Mouse (Mus musculus): ENCODE measurements at regions not wholly inside any gene's neighbourhood (a gene's known extent, or its start where the extent isn't known, plus 50 kb on each side); places are given as distances from the start of the nearest gene placed in this dataset.
"Not testable (repeated sequence)": the region's sequence is repeated elsewhere in the genome, so short reads cannot be mapped to it uniquely, and the experiment has no call there.

DNA sequence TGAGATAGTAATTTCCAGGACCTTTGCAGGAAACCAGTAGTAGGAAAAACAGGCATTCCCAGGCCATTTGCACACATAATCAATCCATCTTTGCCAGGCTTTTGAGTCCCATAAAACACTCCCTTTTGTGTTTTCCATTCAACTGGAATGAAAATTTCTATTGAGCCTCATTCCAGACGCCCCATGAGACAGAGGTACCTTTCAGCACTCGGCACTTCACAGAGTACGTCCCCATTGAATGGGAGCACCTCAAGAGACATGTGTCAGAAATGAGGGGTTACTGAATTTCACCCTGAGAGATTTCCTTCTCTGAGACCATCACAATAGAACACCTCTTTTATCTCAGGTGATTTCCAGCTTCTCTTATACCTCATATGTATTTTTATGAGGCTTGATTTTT is 493.5 kb upstream of the Gm9747 start:
- Histone ChIP-seq H3K4me2 (no peak overlapping the region), H3K9me3 (no peaks in the 10 kb centered on the region), H3K27me3 (replicated peaks) (no peaks in the 10 kb centered on the region), H3K9ac (no peak overlapping the region), H3K4me1 (peaks cover 2% of the 10 kb centered on the region), H3K4me3 (no peak overlapping the region), H3K36me3 (replicated peaks) (no peaks in the 10 kb centered on the region), H3K27ac (no peak overlapping the region)
- no peak for ATAC-seq (replicated peaks)
- WGBS = 53% methylated on average over 3 of the region's 3 CpGs

GRCm38 (mm10) chr1:81739981-81740380 is 492.9 kb upstream of the Gm9747 start:
- no peak for ATAC-seq (replicated peaks)
- H3K27ac ChIP-seq = no peak overlapping the region
- H3K27me3 ChIP-seq (replicated peaks) = no peaks in the 10 kb centered on the region
- H3K4me1 ChIP-seq = peaks cover 8% of the 10 kb centered on the region
- no peak overlapping the region for H3K4me2 ChIP-seq
- no peaks in the 10 kb centered on the region for H3K9me3 ChIP-seq
- H3K9ac ChIP-seq = no peak overlapping the region
- WGBS = 92% methylated on average over 1 of the region's 1 CpGs
- H3K36me3 ChIP-seq (replicated peaks) = no peaks in the 10 kb centered on the region
- no peak overlapping the region for H3K4me3 ChIP-seq

DNA sequence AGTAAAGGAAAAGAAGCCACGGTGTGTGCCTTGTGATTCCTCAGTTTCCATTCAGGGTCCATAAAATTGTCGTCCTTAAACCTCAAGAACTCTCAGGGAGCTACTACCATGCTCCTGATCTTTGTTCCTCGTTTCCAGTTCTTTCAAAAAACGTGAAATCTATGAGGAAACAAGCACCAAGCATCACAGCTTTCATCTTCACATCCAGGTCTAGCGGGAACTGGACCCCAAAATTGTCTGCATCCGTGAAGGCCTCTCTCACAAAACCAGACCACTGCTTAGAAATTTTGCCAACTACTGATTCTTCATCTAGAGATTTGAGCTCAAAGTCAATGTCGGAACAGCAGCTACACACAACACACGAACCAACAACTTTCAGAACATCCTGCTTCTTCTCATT is 491.0 kb upstream of the Gm9747 start:
- 87% methylated on average over 8 of the region's 8 CpGs for WGBS
- not testable (repeated sequence) for H3K36me3 ChIP-seq (replicated peaks); H3K9ac ChIP-seq; H3K4me1 ChIP-seq; H3K27ac ChIP-seq; ATAC-seq (replicated peaks); H3K9me3 ChIP-seq; H3K4me3 ChIP-seq; H3K27me3 ChIP-seq (replicated peaks); H3K4me2 ChIP-seq

- H3K4me2 ChIP-seq = no peak overlapping the region
- peak; percentile 85 for ATAC-seq (replicated peaks)
- no peak overlapping the region for H3K27ac ChIP-seq
- no peak overlapping the region for H3K9ac ChIP-seq
- H3K27me3 ChIP-seq (replicated peaks) = no peaks in the 10 kb centered on the region
- 33% methylated on average over 8 of the region's 8 CpGs for WGBS
- peaks cover 8% of the 10 kb centered on the region for H3K4me1 ChIP-seq
- no peaks in the 10 kb centered on the region for H3K9me3 ChIP-seq
- H3K4me3 ChIP-seq = no peak overlapping the region
- H3K36me3 ChIP-seq (replicated peaks) = no peaks in the 10 kb centered on the region
Measured at GRCm38 (mm10) chr1:81744524-81744923, 488.4 kb upstream of the Gm9747 start.

GRCm38 (mm10) chr1:81745024-81745960 is 487.6 kb upstream of the Gm9747 start:
- Histone ChIP-seq H3K4me1 (peaks cover 8% of the 10 kb centered on the region), H3K36me3 (replicated peaks) (no peaks in the 10 kb centered on the region), H3K9me3 (no peaks in the 10 kb centered on the region), H3K27me3 (replicated peaks) (no peaks in the 10 kb centered on the region), H3K9ac (no peak overlapping the region), H3K4me3 (no peak overlapping the region), H3K27ac (no peak overlapping the region), H3K4me2 (no peak overlapping the region)
- no peak for ATAC-seq (replicated peaks)
- 60% methylated on average over 14 of the region's 14 CpGs for WGBS

- H3K9ac ChIP-seq = no peak overlapping the region
- no peak overlapping the region for H3K4me3 ChIP-seq
- H3K4me1 ChIP-seq = peaks cover 8% of the 10 kb centered on the region
- no peak overlapping the region for H3K27ac ChIP-seq
- H3K4me2 ChIP-seq = no peak overlapping the region
- no peaks in the 10 kb centered on the region for H3K27me3 ChIP-seq (replicated peaks)
- H3K9me3 ChIP-seq = no peaks in the 10 kb centered on the region
- H3K36me3 ChIP-seq (replicated peaks) = no peaks in the 10 kb centered on the region
- WGBS = 88% methylated on average over 3 of the region's 3 CpGs
- ATAC-seq (replicated peaks) = no peak
Measured at GRCm38 (mm10) chr1:81746013-81746412, 486.9 kb upstream of the Gm9747 start.

GRCm38 (mm10) chr1:81747025-81747424 is 485.9 kb upstream of the Gm9747 start:
- Histone ChIP-seq H3K4me2 (no peak overlapping the region), H3K27ac (no peak overlapping the region), H3K9me3 (no peaks in the 10 kb centered on the region), H3K4me3 (no peak overlapping the region), H3K27me3 (replicated peaks) (no peaks in the 10 kb centered on the region), H3K4me1 (peaks cover 8% of the 10 kb centered on the region), H3K9ac (no peak overlapping the region), H3K36me3 (replicated peaks) (no peaks in the 10 kb centered on the region)
- 86% methylated on average over 3 of the region's 3 CpGs for WGBS
- ATAC-seq (replicated peaks) = no peak

- no peaks in the 10 kb centered on the region for H3K4me1 ChIP-seq
- no peaks in the 10 kb centered on the region for H3K27me3 ChIP-seq (replicated peaks)
- no peak overlapping the region for H3K27ac ChIP-seq
- no peaks in the 10 kb centered on the region for H3K9me3 ChIP-seq
- no peak overlapping the region for H3K4me2 ChIP-seq
- H3K4me3 ChIP-seq = no peak overlapping the region
- H3K9ac ChIP-seq = no peak overlapping the region
- no peak for ATAC-seq (replicated peaks)
- H3K36me3 ChIP-seq (replicated peaks) = no peaks in the 10 kb centered on the region
- 83% methylated on average over 2 of the region's 2 CpGs for WGBS
Measured at GRCm38 (mm10) chr1:81754067-81754466, 478.8 kb upstream of the Gm9747 start.

DNA sequence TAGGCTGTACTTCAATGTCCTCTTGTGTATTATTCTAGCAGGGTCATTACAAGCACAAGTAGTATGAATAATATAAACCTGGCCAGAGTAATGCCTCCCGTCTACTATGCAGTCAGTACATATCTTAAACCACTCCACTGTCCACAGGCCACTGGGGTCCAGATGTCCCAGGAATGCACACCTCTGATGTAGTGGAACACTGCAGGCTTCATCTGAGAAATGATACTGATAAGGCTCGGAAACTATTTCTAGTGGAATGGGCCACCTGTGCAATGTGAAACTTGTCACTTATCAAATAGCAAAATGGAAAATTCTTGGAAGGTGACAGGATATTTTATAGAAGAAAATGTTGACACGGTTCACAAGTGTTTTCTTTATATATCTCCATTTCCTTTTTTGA is 477.6 kb upstream of the Gm9747 start:
- H3K27ac ChIP-seq = no peak overlapping the region
- H3K4me3 ChIP-seq = no peak overlapping the region
- 90% methylated on average over 3 of the region's 3 CpGs for WGBS
- no peaks in the 10 kb centered on the region for H3K27me3 ChIP-seq (replicated peaks)
- H3K9ac ChIP-seq = no peak overlapping the region
- no peak overlapping the region for H3K4me2 ChIP-seq
- no peaks in the 10 kb centered on the region for H3K4me1 ChIP-seq
- H3K36me3 ChIP-seq (replicated peaks) = no peaks in the 10 kb centered on the region
- H3K9me3 ChIP-seq = no peaks in the 10 kb centered on the region
- ATAC-seq (replicated peaks) = no peak

GRCm38 (mm10) chr1:81755694-81756093 is 477.2 kb upstream of the Gm9747 start:
- H3K27ac ChIP-seq = no peak overlapping the region
- H3K36me3 ChIP-seq (replicated peaks) = no peaks in the 10 kb centered on the region
- ATAC-seq (replicated peaks) = no peak
- H3K4me2 ChIP-seq = no peak overlapping the region
- WGBS = 77% methylated on average over 2 of the region's 2 CpGs
- H3K9ac ChIP-seq = no peak overlapping the region
- no peaks in the 10 kb centered on the region for H3K9me3 ChIP-seq
- H3K27me3 ChIP-seq (replicated peaks) = no peaks in the 10 kb centered on the region
- H3K4me1 ChIP-seq = no peaks in the 10 kb centered on the region
- no peak overlapping the region for H3K4me3 ChIP-seq

DNA sequence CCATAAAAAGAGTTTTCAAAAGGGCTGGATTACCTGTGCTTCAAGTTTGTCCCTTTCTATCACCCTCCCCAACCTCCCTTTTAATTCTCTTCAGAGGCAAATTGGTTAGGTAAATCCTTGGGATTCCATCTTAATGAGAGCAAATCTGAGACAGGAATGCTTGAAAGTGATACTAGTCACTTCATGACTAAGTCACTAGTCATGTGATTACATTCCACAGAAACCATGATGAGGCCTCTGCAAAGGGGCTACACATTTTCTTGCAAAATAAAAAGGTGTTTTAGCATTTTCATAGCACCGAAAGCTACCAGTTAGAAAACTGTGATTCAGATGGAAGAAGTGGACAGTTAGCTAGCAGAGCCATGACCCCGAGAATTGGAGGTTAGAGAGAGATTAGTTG is 473.0 kb upstream of the Gm9747 start:
- Histone ChIP-seq H3K27me3 (replicated peaks) (no peaks in the 10 kb centered on the region), H3K9me3 (no peaks in the 10 kb centered on the region), H3K4me1 (no peaks in the 10 kb centered on the region), H3K9ac (no peak overlapping the region), H3K27ac (no peak overlapping the region), H3K4me2 (no peak overlapping the region), H3K36me3 (replicated peaks) (no peaks in the 10 kb centered on the region), H3K4me3 (no peak overlapping the region)
- WGBS = 88% methylated on average over 2 of the region's 2 CpGs
- ATAC-seq (replicated peaks) = no peak

DNA sequence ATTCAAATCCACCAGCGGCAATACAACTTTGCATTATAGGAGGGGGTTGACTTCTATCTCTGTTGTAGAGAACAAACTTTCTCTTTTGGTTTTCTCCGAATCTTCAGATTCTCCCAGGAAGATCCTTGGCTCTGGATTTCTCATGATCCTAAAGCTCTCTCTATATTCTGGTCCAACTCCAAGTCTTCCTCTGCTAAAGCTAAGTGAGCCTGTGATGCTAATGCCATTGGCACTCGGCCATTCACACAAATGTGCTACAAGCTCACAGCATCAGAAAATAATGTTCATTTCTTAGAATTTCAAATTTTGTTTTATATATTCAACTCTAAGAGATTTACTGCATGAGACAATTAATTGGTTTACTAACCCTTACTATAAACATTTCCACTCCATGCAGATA is 461.2 kb upstream of the Gm9747 start:
- no peaks in the 10 kb centered on the region for H3K27me3 ChIP-seq (replicated peaks)
- no peak for ATAC-seq (replicated peaks)
- no peak overlapping the region for H3K4me2 ChIP-seq
- 91% methylated on average over 3 of the region's 3 CpGs for WGBS
- no peak overlapping the region for H3K9ac ChIP-seq
- no peaks in the 10 kb centered on the region for H3K36me3 ChIP-seq (replicated peaks)
- no peak overlapping the region for H3K27ac ChIP-seq
- H3K9me3 ChIP-seq = no peaks in the 10 kb centered on the region
- no peaks in the 10 kb centered on the region for H3K4me1 ChIP-seq
- H3K4me3 ChIP-seq = no peak overlapping the region

GRCm38 (mm10) chr1:81780583-81780982 is 452.3 kb upstream of the Gm9747 start:
- Histone ChIP-seq H3K9me3 (no peaks in the 10 kb centered on the region), H3K4me1 (no peaks in the 10 kb centered on the region), H3K27me3 (replicated peaks) (no peaks in the 10 kb centered on the region), H3K4me3 (no peak overlapping the region), H3K4me2 (no peak overlapping the region), H3K36me3 (replicated peaks) (no peaks in the 10 kb centered on the region), H3K27ac (no peak overlapping the region), H3K9ac (no peak overlapping the region)
- ATAC-seq (replicated peaks) = peak; percentile 84; the same call in 1 of the 2 replicates
